Mouse (Mus musculus): ENCODE results near the gene Spem2. TPM values are rescaled to one million over a fixed set of nuclear protein-coding genes. Genes with fewer than 3 reads are reported as not detected.

The Spem2 gene
- polyA plus RNA-seq, 1 experiment from 2014 or later = not detected

DNA sequence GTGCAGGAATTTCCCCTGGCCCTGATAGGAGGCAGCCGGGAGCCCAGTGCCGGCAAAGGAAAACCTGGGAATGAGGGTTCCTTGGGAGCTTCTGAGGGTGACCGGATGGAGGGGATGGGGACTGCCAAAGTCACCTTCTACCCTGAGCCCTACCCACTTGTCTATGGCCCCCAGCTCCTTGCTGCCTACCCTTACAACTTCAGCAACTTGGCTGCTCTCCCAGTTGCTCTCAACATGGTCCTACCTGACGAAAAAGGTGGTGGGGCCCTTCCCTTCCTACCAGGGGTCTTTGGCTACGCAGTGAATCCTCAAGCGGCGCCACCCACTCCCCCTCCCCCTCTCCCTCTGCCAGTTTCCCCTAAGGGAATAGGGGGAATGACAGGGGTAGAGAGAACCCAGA, 39.3 kb downstream of the Spem2 start:
- Histone ChIP-seq H3K27ac (ENCODE audit: low read length) (no peak overlapping the region), H3K4me1 (ENCODE audit: control insufficient read depth, low read depth, low read length) (no peaks in the 10 kb centered on the region; the same call in 1 of the 2 replicates), H3K36me3 (ENCODE audit: control insufficient read depth, insufficient read depth) (no peaks in the 10 kb centered on the region), H3K4me3 (ENCODE audit: low read depth, low read length) (no peak overlapping the region), H3K9me3 (replicated peaks; ENCODE audit: control insufficient read depth, low read length) (no peaks in the 10 kb centered on the region), H3K9ac (ENCODE audit: low read depth, low read length) (no peak overlapping the region), H3K4me2 (ENCODE audit: low read depth, low read length) (no peak overlapping the region), H3K27me3 (ENCODE audit: control insufficient read depth, insufficient read depth, low read depth, low read length) (peaks cover 13% of the 10 kb centered on the region)
- ATAC-seq (ENCODE audit: low read depth) = no peak
- WGBS (ENCODE audit: insufficient replicate concordance) = 61% methylated on average over 7 of the region's 7 CpGs

DNA sequence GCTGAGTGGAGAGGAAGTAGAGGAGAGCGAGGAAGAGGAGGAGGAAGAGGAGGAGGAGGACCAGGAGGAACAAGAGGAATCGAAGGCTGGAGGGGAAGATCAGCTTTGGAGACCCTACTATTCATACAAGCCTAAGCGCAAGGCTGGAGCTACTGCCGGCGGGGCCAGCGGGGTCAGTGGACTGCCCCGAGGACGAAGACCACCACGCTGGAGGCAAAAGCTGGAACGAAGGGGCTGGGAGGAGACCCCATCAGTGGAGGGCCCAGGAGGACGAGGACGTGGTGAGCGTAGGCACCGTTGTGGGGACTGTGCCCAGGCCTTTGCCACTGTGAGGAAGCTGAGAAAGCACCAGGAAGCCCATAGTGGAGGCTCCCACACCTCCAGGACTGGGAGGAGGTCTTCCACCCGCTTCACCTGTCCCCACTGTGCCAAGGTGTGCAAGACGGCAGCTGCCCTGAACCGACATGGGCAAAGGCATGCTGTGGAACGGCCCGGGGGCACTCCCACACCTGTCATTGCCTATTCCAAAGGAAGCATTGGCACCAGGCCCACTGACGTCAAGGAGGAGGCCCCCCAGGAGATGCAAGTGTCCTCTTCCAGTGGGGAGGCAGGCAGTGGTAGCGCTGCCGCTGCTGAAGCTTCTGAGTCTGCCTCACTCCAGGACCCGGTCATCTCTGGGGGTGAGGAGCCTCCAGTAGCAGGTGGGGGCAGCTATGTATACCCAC, 39.8 kb downstream of the Spem2 start:
- Histone ChIP-seq H3K4me3 (ENCODE audit: low read depth, low read length) (no peak overlapping the region), H3K4me2 (ENCODE audit: low read depth, low read length) (no peak overlapping the region), H3K9ac (ENCODE audit: low read depth, low read length) (no peak overlapping the region), H3K27ac (ENCODE audit: low read length) (no peak overlapping the region), H3K9me3 (replicated peaks; ENCODE audit: control insufficient read depth, low read length) (no peaks in the 10 kb centered on the region), H3K4me1 (ENCODE audit: control insufficient read depth, low read depth, low read length) (no peaks in the 10 kb centered on the region), H3K36me3 (ENCODE audit: control insufficient read depth, insufficient read depth) (no peaks in the 10 kb centered on the region), H3K27me3 (ENCODE audit: control insufficient read depth, insufficient read depth, low read depth, low read length) (peaks cover 13% of the 10 kb centered on the region)
- 52% methylated on average over 23 of the region's 23 CpGs for WGBS (ENCODE audit: insufficient replicate concordance)
- no peak for ATAC-seq (ENCODE audit: low read depth)

- Histone ChIP-seq H3K4me1 (ENCODE audit: control insufficient read depth, low read depth, low read length) (no peaks in the 10 kb centered on the region), H3K9ac (ENCODE audit: low read depth, low read length) (no peak overlapping the region), H3K4me2 (ENCODE audit: low read depth, low read length) (no peak overlapping the region), H3K4me3 (ENCODE audit: low read depth, low read length) (no peak overlapping the region), H3K27me3 (ENCODE audit: control insufficient read depth, insufficient read depth, low read depth, low read length) (peaks cover 13% of the 10 kb centered on the region), H3K36me3 (ENCODE audit: control insufficient read depth, insufficient read depth) (no peaks in the 10 kb centered on the region), H3K27ac (ENCODE audit: low read length) (no peak overlapping the region), H3K9me3 (replicated peaks; ENCODE audit: control insufficient read depth, low read length) (no peaks in the 10 kb centered on the region)
- ATAC-seq (ENCODE audit: low read depth) = no peak
- 51% methylated on average over 26 of the region's 26 CpGs for WGBS (ENCODE audit: insufficient replicate concordance)
These were observed 40.6 kb downstream of the Spem2 start for GRCm38 (mm10) chr11:69777504-69778257.

- H3K4me3 ChIP-seq (ENCODE audit: low read depth, low read length) = no peak overlapping the region
- no peaks in the 10 kb centered on the region for H3K36me3 ChIP-seq (ENCODE audit: control insufficient read depth, insufficient read depth)
- no peak overlapping the region for H3K4me2 ChIP-seq (ENCODE audit: low read depth, low read length)
- H3K9ac ChIP-seq (ENCODE audit: low read depth, low read length) = no peak overlapping the region
- H3K9me3 ChIP-seq (replicated peaks; ENCODE audit: control insufficient read depth, low read length) = no peaks in the 10 kb centered on the region
- no peak overlapping the region for H3K27ac ChIP-seq (ENCODE audit: low read length)
- WGBS (ENCODE audit: insufficient replicate concordance) = 75% methylated on average over 19 of the region's 20 CpGs
- peaks cover 10% of the 10 kb centered on the region for H3K27me3 ChIP-seq (ENCODE audit: control insufficient read depth, insufficient read depth, low read depth, low read length)
- no peaks in the 10 kb centered on the region for H3K4me1 ChIP-seq (ENCODE audit: control insufficient read depth, low read depth, low read length)
- no peak for ATAC-seq (ENCODE audit: low read depth)
These were observed 41.8 kb downstream of the Spem2 start for GRCm38 (mm10) chr11:69776488-69776887.

GRCm38 (mm10) chr11:69775716-69776115, 42.5 kb downstream of the Spem2 start:
- Histone ChIP-seq H3K4me1 (ENCODE audit: control insufficient read depth, low read depth, low read length) (no peaks in the 10 kb centered on the region), H3K4me2 (ENCODE audit: low read depth, low read length) (no peak overlapping the region), H3K4me3 (ENCODE audit: low read depth, low read length) (no peak overlapping the region), H3K9ac (ENCODE audit: low read depth, low read length) (no peak overlapping the region), H3K9me3 (replicated peaks; ENCODE audit: control insufficient read depth, low read length) (no peaks in the 10 kb centered on the region), H3K27me3 (ENCODE audit: control insufficient read depth, insufficient read depth, low read depth, low read length) (peaks cover 8% of the 10 kb centered on the region), H3K27ac (ENCODE audit: low read length) (no peak overlapping the region), H3K36me3 (ENCODE audit: control insufficient read depth, insufficient read depth) (no peaks in the 10 kb centered on the region)
- WGBS (ENCODE audit: insufficient replicate concordance) = 67% methylated on average over 10 of the region's 10 CpGs
- ATAC-seq (ENCODE audit: low read depth) = no peak

DNA sequence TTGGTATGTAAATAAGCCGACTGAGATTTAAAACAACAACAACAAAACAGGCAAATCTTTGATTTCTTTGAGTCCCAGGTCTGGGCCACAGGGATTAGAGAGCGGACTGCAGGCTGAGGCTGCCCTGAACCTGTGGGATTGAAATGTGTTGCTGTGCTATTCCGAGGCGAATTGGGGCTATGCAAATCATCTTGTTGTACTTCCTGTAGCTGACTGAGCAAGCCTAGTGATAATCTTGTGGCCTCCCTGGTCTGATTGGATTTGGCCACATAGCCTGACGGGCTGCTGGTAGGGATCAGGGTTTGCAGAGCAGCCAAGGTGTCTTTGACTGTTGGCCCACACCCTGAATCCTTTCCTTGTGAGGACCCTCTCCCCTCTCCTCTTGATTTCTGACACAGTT, 43.3 kb downstream of the Spem2 start:
- no peak overlapping the region for H3K4me2 ChIP-seq (ENCODE audit: low read depth, low read length)
- 34% methylated on average over 5 of the region's 5 CpGs for WGBS (ENCODE audit: insufficient replicate concordance)
- no peaks in the 10 kb centered on the region for H3K36me3 ChIP-seq (ENCODE audit: control insufficient read depth, insufficient read depth)
- ATAC-seq (ENCODE audit: low read depth) = no peak
- no peak overlapping the region for H3K4me3 ChIP-seq (ENCODE audit: low read depth, low read length)
- H3K27ac ChIP-seq (ENCODE audit: low read length) = no peak overlapping the region
- no peaks in the 10 kb centered on the region for H3K9me3 ChIP-seq (replicated peaks; ENCODE audit: control insufficient read depth, low read length)
- no peak overlapping the region for H3K9ac ChIP-seq (ENCODE audit: low read depth, low read length)
- H3K4me1 ChIP-seq (ENCODE audit: control insufficient read depth, low read depth, low read length) = no peaks in the 10 kb centered on the region
- H3K27me3 ChIP-seq (ENCODE audit: control insufficient read depth, insufficient read depth, low read depth, low read length) = peaks cover 7% of the 10 kb centered on the region

DNA sequence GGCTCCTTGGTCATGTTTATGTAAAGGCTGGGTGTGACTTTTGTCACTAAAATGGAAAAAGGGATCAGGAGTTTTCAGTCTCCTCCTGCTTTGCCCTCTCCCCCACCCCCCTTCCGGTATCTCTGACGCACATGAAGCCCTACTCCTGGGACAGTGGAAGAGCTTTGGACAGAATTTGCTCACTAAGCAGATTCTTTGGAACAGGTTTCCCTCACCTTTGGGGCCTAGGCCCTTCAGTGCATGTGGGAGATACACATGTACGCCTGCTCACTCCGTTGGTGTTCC, 50.7 kb downstream of the Spem2 start:
- Histone ChIP-seq H3K27ac (ENCODE audit: low read length) (no peak overlapping the region), H3K9me3 (replicated peaks; ENCODE audit: control insufficient read depth, low read length) (no peaks in the 10 kb centered on the region)

DNA sequence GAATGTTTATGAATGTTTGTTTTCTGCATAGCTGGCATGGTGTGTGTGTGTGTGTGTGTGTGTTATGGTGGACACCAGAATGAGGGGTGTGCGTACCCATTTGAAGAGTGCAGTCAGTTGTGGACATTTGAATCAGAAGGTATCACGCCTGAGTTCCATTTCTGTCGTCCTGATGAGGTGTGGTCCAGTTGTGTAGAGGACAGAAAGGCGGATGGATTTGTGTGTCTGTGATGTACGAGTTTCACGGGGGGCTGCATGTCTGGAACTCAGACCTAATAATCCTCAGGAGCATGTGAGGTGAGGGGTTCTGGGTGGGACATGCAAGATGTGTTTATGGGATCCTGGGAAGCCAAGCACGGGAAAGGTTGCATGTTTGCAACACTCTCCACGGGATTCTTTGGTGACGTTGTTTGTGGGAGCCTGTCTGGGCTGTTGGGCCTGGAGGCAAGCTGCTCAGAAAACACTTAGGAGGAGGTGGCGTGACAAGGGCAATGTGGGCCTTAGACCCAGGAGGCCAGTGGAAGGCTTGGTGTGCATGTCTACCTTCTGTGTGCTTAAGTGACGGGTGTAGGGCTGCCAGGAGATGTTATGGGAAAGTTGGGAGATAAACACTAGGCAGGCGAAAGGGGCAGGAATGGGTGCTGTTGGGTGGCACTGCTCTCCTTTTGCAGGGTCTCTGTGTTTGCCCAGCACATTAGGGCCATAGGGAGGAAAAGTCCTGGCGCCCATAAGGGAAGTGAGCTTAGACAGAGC, 51.2 kb downstream of the Spem2 start:
- Histone ChIP-seq H3K4me3 (ENCODE audit: low read depth, low read length) (peak overlapping the region; percentile 73), H3K9me3 (replicated peaks; ENCODE audit: control insufficient read depth, low read length) (no peaks in the 10 kb centered on the region), H3K36me3 (ENCODE audit: control insufficient read depth, insufficient read depth) (no peaks in the 10 kb centered on the region), H3K27ac (ENCODE audit: low read length) (peak overlapping the region; percentile 66; the same call in 1 of the 2 replicates), H3K9ac (ENCODE audit: low read depth, low read length) (no peak overlapping the region), H3K4me2 (ENCODE audit: low read depth, low read length) (peak overlapping the region; percentile 88), H3K27me3 (ENCODE audit: control insufficient read depth, insufficient read depth, low read depth, low read length) (0 out of 2 replicates have a peak, but pooled peaks cover 4% of the 10 kb centered on the region), H3K4me1 (ENCODE audit: control insufficient read depth, low read depth, low read length) (peaks cover 11% of the 10 kb centered on the region)
- WGBS (ENCODE audit: insufficient replicate concordance) = 61% methylated on average over 13 of the region's 13 CpGs
- ATAC-seq (ENCODE audit: low read depth) = no peak

More for the DNA sequence above, 50.7 kb downstream of the Spem2 start:
- Histone ChIP-seq H3K4me3 (ENCODE audit: low read depth, low read length) (no peak overlapping the region), H3K9ac (ENCODE audit: low read depth, low read length) (no peak overlapping the region), H3K4me1 (ENCODE audit: control insufficient read depth, low read depth, low read length) (peaks cover 11% of the 10 kb centered on the region), H3K36me3 (ENCODE audit: control insufficient read depth, insufficient read depth) (no peaks in the 10 kb centered on the region), H3K4me2 (ENCODE audit: low read depth, low read length) (no peak overlapping the region), H3K27me3 (ENCODE audit: control insufficient read depth, insufficient read depth, low read depth, low read length) (0 out of 2 replicates have a peak, but pooled peaks cover 4% of the 10 kb centered on the region)
- no peak for ATAC-seq (ENCODE audit: low read depth)
- 55% methylated on average over 4 of the region's 4 CpGs for WGBS (ENCODE audit: insufficient replicate concordance)
